Mouse (Mus musculus) adrenal gland, postnatal 4 days (tissue): ENCODE measurements around the gene Epsti1. TPM values are rescaled to one million over a fixed set of nuclear protein-coding genes. Genes with fewer than 3 reads are reported as not detected.
A peak's percentile ranks its signal among the peaks of the same experiment; 100 is the strongest.
"Not testable (repeated sequence)": the region's sequence is repeated elsewhere in the genome, so short reads cannot be mapped to it uniquely, and the experiment has no call there.

Experiments
- DNase-seq, 2 experiments: peaks; one replicate each; pipeline ENCODE4 v3.0.0; 2021 to 2022; ENCODE audit warnings: low spot score in 2 of 2, mixed read lengths in 2 of 2
- long read RNA-seq, 2 experiments: library from polyadenylated mRNA; stranded (forward); transcript quantifications; one replicate each; pipeline ENCODE4 v2.0.0; 2021
- total RNA-seq, 2 experiments: library from RNA; stranded (reverse); gene quantifications; 2 replicates each; pipeline ENCODE4 v1.2.3; 2021

Epsti1 gene
- total RNA-seq: 1 to 10 TPM; 2.0 to 2.9 TPM
- long read RNA-seq, experiment 1: 0 reads
- long read RNA-seq, experiment 2: 0 reads

- DNase-seq: no peak
Observed at GRCm38 (mm10) chr14:77904171-77904762, at the start of gene Epsti1. TSS of gene Epsti1 (plus strand) at chr14:77904239.

GRCm38 (mm10) chr14:77859894-77860293 lies 44.1 kb upstream of the Epsti1 start:
- DNase-seq: no peak

GRCm38 (mm10) chr14:77860841-77861560 lies 43.0 kb upstream of the Epsti1 start:
- DNase-seq: no peak

GRCm38 (mm10) chr14:77864051-77864450 lies 40.0 kb upstream of the Epsti1 start:
- DNase-seq: no peak

- DNase-seq: no peak
Observed at GRCm38 (mm10) chr14:77864510-77864909, 39.5 kb upstream of the Epsti1 start.

- no peak for DNase-seq
Observed at GRCm38 (mm10) chr14:77867601-77868000, 36.4 kb upstream of the Epsti1 start.

GRCm38 (mm10) chr14:77870926-77871325 lies 33.1 kb upstream of the Epsti1 start:
- DNase-seq: no peak

- no peak for DNase-seq
Observed at GRCm38 (mm10) chr14:77871380-77871975, 32.6 kb upstream of the Epsti1 start.

GRCm38 (mm10) chr14:77874304-77875241 lies 29.5 kb upstream of the Epsti1 start, which contains the start of gene Dnajc15:
TSS of gene Dnajc15 (minus strand) at chr14:77875125.
- DNase-seq: peak; percentile 79 to 83

GRCm38 (mm10) chr14:77876199-77876598 lies 27.8 kb upstream of the Epsti1 start:
- no peak for DNase-seq

- DNase-seq: not testable (repeated sequence)
Observed at GRCm38 (mm10) chr14:77877876-77878275, 26.2 kb upstream of the Epsti1 start.

- no peak for DNase-seq
Observed at GRCm38 (mm10) chr14:77881998-77882397, 22.0 kb upstream of the Epsti1 start.

GRCm38 (mm10) chr14:77882669-77883068 lies 21.4 kb upstream of the Epsti1 start:
- DNase-seq: no peak

- DNase-seq: no peak
Observed at GRCm38 (mm10) chr14:77886376-77886775, 17.7 kb upstream of the Epsti1 start.

- DNase-seq: no peak
Observed at GRCm38 (mm10) chr14:77886941-77887340, 17.1 kb upstream of the Epsti1 start.

- DNase-seq: no peak
Observed at GRCm38 (mm10) chr14:77889911-77890310, 14.1 kb upstream of the Epsti1 start.

- DNase-seq: no peak
Observed at GRCm38 (mm10) chr14:77895951-77896350, 8.1 kb upstream of the Epsti1 start.

GRCm38 (mm10) chr14:77902541-77902940 lies 1.5 kb upstream of the Epsti1 start:
- no peak for DNase-seq

GRCm38 (mm10) chr14:77905466-77905865 lies 1.4 kb downstream of the Epsti1 start:
- DNase-seq: no peak

GRCm38 (mm10) chr14:77906586-77906985 lies 2.5 kb downstream of the Epsti1 start:
- DNase-seq: no peak

- DNase-seq: no peak
Observed at GRCm38 (mm10) chr14:77915776-77916175, 11.7 kb downstream of the Epsti1 start.
